Mouse (Mus musculus): Measurements from ENCODE around the gene Klhl11.

Klhl11 gene

DNA sequence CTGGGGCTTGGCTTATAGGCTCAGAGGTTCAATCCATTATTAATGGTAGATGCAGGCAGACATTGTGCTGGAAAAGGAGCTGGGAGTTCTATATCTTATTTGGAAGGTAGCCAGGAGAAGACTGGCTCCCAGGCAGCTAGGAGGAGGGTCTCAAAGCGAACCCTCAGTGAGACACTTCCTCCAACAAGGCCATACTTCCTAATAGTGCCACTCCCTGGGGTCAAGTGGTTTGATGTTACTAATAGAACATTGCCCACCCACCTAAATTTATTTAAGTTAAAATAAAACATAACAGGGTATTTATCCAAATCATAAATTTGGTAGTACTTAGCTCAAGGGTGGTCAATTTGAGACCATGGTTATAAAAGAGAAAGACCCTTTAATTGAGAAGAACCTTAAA, 6.7 kb downstream of the Klhl11 start:
- no peak for DNase-seq

DNA sequence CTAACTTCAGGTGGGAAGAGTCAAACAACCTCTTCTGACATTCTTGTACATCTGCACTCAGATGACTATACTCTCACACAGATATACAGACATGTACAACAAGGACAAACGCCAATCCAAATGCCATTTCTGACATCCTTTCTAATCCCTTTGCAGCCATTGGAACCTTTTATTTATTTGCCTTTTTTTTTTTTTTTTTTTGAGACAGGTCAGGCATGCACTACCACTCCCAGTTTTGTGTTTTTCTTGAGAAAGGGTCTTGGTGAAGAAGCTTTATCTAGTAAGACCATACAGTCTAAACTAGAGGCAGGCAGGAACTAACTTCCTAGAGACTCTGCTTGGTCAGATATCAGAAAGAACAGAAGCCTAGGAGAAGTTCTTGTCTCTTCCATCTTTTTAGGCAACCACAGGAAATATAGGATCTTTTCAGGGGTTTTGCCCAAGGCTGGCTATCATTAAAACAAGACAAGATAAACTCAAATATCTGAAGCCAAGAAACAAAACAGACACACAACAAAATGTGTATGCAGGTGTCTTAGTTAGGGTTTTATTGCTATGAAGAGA, 7.2 kb downstream of the Klhl11 start:
- DNase-seq: no peak

DNA sequence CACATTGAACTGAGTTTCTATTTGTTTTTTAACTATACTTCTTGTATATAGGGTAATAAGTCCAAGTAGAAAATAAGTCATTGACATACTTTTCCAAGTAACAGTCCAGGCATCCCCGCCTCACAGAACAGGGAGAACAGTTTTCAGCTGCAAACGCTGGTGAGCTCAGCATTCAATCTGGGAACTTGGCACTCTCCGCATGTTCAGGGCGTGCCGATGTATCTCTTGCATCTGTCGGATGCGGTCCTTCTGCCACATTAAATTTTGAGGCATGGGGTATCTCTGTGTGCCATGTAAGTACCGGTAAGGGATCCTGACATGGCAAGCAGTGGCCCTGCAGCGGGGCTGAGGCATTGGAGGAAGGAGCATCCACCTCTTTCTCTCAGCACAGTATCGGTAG, 9.8 kb downstream of the Klhl11 start:
- peak; percentile 22 for DNase-seq

DNA sequence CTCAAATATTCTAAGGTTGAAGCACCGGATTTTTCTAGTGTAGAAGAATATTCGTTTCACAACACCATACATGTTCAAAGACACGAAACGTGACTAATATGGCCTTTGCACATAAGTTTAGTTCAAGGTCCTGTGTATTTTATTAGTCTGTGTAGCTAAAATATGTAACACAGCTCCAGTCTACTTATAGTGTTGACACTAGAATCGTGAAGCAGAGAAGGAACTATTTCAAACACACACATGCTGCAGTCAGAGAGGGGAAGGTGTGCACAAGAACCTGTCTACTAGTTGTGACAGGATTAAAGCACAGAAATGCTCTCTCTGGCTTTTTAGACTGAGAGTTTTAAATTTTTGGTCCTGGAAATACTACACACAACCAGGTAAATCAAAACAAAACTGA, 14.8 kb downstream of the Klhl11 start:
- no peak for DNase-seq

DNA sequence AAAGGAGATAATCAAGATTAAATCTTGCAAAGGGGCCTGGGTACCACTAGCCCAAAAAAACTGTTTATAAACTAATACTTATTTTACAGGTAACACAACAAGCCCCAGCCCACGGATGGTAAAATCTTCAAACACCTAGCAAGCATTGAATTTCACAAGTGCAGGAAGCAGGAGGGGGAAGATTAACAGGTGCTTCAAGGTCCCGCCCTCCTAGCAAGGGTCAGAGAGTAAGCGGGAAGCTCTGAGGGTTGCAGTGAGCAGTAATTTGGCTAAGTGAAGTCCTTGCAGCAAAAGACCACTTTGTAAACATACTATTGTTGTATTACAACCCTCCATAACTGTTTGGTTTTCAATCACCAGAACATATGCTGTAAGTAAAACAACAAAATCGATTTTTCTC, 15.3 kb downstream of the Klhl11 start:
- DNase-seq: no peak

DNA sequence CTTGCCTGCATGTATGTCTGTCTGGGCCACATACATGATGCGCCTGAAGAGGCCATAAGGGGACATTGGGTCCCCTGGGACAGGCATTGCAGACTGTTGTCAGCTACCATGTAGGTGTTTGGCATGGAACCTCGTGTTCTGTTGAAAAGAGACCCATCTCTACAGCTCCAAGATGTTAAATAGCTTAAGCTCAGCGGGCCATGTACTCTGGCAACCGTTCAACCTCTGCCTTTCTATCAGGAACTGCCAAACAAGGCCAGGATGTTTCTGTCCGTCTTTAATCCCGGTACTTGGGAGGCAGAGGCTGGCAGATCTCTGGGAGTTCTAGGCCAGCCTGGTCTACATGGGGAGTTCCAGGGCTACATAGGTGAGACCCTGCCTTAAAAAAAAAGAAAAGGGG, 29.9 kb downstream of the Klhl11 start:
- no peak for DNase-seq

DNA sequence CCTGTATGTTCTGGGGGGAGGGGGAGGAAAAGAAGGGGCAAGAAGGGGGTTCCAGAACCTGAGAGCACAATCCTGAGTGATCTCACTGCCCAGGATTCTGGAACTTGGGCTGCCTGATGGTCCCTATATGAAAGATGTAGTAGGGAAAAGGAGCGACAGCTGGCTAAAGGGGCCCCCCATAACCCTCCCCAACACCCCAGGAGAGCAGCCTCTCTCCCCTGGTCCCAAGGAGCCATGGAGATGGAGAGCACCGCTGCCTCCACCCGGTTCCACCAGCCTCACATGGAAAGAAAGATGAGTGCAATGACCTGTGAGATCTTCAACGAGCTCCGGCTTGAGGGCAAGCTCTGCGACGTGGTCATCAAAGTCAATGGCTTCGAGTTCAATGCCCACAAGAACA, 30.7 kb downstream of the Klhl11 start, which contains the start of the genes Nt5c3b and Klhl10:
Gene Nt5c3b (minus strand): TSS at position 12 of the 400 bp plus-strand sequence.
Gene Klhl10 (plus strand): TSS at position 121 of the 400 bp plus-strand sequence.
- DNase-seq: no peak

DNA sequence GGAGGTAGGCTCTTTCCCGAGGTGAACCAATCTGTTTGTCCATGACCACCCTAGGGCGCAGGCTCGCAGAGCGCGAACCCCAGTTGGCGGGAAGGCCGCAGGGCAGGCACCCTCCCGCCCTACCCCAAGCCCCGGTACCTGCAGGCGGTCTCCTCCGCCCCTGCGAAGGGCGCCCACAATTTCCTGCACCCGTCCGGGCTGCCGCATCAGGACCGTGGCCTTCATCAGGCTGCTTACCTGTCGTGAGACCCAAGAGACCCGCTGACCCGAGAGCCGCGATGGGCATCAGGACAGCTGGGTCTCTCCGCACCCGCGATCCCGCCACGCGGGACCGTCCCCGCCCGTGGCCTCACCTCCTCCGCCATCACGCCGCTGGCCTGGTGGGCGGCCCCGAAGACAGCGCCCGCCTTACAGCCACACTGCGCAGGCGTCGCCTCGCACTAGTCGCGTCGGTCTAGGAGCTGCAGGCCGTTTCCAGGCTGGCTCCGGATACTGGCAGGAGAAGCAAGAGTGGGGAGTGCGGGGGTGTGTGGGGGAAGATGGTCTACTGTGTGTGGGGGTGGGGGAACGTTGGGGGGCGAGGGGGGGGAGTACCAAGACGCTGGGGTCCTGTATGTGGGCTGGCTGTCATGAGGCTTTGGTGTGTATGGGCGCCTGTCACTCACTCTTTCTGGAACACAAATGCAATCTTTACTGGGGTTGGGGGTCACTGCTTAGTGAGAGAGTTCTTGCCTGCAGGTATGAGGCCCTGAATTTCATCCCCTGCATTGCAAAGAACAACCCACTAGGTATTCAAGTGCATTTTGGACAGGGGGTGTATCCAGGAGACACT, 31.6 kb downstream of the Klhl11 start:
- DNase-seq: peak; percentile 86

DNA sequence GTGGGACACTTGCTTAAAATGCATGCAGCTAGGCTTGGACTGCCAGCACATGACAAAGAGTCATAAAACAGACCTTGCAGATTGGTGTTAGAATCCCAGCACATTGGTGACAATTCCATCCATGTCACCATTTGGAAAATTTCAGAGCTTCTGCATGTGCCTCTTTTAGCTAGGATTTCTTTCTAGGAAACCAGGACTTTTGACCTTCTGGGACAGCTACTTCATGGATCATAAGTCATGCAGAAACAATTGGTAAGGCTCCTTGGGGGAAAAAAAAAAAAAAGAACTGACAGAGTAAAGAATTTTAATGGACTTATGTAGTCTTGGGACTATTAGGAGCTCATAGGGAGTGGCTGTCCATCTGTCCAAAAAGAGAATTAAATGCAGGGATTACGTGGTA, 34.6 kb downstream of the Klhl11 start:
- DNase-seq: no peak

DNA sequence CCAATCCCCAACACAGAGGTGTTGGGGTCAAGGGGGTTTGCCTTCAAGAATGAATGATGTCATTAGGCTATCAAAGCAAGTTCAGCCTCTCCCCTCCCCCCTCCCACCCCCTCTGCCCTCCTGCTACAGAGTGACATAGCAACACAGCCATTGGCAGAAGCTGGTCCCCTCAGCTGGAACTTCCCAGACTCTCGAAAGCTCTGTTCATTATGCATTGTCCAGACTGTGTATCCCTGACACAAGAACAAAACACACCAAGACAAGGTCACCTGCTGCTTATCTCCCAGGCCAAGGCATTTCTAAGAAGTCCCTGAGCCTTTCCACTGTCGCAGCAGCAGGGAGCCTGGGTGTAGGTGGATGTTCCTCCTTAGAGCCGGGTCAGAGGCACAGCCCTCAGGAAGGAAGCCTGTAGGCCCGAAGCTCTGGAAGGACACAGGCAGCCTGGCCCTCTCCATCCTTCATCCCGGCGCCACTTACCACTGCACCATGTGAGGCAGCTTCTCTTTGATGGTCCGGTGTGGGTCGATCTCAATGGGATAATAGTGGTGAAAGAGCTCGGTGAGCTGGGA, 36.8 kb downstream of the Klhl11 start:
- DNase-seq: no peak

DNA sequence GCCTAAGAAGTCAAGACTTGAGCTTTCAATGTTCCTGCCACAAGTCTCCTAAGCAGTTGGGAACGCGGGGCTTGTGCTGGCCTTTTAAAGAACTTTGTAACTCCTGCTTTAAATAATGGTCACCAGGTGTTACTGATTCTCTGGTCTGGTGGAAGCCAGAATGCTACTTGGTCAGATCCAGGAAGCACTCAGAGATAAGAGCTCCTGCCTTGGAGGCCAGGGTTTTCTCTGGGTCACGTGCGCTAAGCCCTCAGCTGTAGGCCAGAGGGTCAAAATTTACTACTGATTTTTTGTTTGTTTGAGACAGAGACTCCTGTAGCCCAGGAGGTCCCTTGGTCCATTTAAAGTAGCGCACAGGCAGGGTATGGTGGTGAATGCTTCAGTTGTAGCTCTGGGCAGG, 40.5 kb downstream of the Klhl11 start:
- no peak for DNase-seq

DNA sequence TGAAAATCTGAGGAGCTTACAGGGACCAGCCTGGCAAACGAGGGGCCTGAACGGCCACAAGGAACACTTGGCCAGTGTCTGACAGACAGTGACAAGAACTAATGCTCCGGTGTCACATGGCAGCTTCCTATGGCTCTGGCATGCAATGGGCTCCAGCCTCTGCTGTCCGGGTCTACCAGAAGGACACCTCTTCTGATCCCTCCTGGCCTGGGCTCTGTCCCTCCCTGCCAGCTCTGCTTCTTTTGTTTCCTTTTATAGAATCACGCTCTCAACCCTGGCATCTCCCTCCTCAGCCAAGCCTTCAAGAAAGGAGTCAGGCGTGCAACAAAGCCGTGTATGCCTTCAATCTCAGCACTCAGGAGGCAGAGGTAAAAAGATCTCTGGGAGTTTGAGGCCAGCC, 42.5 kb downstream of the Klhl11 start:
- no peak for DNase-seq

DNA sequence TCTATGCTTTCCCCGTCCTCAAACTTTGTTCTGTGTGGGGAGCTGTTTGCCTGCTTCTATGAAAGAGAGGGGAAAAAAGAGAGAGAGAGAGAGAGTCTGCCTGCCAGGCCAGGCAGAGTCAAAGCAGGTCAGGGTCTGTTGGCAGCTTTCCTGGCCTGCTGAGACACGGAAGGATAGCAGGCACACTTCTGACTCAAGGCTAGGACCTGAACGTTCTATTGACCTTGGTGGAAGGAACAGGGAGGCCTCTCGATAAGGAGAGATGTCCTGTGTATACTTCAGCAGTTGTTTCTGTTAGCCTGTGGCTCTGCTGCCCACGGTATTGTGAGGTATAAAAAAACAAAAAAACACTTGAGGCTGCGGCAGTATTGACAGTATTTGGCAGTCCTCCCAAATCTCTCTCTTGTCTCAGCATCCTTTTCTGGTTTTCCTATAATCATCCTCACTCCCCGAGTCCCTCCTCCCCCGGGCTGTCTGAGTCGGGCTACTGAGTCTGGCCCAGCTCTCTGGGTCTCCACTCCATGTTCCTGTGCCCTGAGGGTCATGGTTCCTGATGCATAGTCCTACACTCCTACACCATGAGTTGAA, 43.8 kb downstream of the Klhl11 start:
- no peak for DNase-seq

DNA sequence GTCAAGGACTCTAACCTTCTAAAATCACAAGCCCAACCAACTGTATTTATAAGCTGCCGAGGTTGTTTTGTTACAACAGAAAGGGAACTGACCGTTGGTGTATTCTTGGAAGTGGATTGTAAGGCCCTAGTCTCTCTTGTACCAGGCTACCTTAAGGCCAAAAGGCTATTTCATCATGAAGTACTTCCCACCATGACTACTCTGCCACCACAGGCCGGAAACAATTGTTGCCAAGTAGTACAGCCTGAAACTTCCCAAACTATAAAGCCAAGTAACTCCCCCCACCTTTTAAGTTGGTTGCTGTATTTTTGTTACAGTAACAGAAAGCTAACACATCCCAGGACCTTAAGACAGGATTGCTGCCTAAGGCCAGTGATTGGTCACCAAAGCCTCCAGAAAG, 45.7 kb downstream of the Klhl11 start:
- no peak for DNase-seq

DNA sequence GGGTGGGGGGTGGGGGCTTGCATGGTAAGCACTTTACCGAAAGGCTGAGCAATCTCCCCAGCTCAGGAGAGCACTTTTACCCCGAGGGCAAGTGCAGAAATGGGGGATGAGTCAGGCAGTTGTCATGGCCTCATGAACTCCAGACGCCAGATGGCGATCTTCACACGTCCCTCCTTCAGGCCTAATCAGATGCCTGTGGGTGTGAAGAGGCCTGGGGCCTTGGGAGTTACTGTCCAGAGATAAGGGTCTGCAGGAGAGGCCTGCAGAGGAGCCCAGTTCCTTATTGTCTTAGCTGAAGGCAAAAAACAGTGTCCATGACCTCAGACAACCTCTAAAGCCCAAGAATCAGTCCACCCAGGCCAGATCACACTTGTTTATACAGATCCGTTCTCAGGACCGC, 46.7 kb downstream of the Klhl11 start:
- DNase-seq: peak; percentile 51

DNA sequence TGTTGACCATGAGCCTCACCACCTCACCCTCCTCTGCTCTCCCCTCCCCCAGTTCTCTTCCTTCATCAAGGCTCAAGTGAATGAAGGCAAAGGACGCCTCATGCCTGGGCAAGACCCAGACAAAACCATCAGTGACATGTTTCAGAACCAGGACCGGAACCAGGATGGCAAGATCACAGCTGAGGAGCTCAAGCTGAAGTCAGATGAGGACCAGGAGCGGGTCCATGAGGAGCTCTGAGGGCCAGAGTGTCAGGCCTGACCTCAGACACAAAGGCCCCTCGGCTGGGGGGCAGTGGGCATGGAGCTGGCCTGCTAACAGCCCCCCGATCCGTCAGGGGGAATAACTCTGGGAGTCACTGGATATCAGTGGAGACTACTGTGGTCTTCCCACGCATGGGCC, 48.7 kb downstream of the Klhl11 start:
- DNase-seq: no peak

DNA sequence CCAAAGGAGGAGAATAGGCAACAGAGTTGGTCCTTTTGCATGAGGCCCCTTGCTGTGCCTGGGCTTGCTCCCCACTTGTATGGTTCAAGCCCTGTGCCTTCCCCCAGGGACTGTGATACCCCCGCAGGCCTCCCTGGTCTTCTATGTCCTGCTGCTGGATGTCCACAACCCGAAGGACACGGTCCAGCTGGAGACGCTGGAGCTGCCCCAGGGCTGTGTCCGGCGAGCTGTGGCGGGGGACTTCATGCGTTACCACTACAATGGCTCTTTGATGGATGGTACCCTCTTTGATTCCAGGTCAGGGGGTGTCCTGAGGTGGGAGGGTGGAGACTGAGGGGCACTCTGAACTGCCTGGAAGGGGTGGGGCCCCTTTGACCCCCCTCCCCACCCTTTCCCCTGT, 51.0 kb downstream of the Klhl11 start:
- no peak for DNase-seq

DNA sequence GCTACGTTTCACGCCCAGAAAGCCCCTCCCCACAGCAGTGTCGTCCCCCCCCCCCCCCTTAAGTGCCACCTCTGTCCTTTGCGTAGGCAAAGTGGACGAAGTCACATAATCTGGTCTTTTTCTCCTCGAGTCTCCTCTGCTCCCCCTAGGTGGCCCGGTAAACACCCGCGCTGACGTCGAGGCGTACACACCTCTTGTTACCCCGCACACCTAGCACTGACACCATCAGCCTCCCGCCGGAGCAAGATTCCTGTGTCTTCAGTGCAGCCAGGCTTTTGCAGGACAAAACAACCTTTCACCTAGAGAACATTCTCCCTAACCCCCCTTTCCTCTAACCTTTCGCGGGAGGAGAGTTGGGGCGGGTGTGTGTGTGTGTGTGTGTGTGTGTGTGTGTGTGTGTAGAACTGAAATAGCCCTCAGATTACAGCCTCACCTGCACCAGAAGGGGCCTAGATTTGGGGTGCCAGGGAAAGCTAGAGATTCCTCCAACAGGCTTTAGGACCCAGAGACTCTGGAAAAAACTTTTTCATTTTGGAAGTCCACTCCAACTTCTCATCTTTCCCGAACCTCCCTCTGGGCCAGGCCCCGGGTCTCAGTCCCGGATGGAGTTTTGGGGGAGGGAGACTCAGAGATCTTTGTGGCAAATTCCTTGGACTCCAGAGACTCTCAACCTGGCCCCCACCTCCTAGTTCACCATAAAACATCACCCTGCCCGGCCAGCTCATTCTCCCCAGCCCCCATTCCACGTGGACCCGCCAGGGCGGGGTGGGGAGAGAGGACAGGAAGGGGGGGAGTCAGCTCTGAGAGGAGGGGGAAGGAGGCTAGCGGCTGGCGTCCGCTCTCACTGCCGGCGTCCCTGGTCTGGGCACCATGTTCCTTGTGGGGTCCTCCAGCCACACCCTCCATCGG, 57.4 kb downstream of the Klhl11 start, which contains the start of gene Fkbp10:
Gene Fkbp10 (plus strand): TSS at position 784 of the 909 bp plus-strand sequence.
- DNase-seq: no peak

DNA sequence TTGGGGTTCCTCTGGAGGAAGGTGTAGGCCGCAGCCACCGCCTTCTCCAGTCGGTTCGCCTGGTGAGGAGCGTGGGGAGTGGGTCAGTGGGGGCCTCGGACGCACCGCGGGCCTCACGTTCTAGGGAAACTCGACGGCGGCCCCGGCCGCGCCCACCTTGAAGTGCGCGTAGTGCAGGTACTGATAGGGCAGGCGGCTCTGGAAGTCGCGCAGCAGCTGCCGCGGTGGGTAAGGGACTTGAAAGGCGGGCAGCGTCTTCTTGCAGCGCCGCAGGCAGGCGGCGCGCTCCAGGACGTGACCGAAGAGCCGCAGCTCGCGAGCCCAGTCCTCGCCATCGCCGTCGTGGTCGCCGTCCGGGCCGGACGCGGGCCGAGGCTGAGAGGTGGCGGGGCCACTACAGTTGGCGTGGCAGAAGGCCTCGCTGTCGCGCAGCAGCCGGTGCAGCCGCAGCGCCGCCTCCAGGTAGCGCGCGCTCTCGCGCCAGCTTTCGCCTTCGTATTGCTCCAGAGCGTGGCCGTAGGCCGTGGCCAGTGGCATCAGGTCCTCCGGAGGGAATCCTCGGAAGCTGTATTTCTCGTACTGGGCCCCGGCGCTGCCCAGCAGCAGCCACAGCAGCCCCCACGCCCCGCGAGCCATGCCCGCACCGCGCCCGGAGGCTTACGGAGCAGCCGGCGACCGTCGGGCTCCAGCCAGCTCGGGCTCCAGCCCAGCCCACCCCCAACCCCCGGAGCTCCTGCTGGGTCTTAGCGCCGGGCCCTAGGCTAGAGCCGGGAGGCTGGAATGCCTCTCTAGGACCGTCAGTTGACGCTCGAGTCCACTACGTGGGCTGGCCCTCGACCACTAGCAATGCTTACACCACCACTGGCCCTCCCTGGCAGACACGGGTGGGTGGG, 58.3 kb downstream of the Klhl11 start, which contains the start of gene P3h4:
Gene P3h4 (minus strand): TSS at position 816 of the 893 bp plus-strand sequence.
- peak; percentile 76 for DNase-seq

DNA sequence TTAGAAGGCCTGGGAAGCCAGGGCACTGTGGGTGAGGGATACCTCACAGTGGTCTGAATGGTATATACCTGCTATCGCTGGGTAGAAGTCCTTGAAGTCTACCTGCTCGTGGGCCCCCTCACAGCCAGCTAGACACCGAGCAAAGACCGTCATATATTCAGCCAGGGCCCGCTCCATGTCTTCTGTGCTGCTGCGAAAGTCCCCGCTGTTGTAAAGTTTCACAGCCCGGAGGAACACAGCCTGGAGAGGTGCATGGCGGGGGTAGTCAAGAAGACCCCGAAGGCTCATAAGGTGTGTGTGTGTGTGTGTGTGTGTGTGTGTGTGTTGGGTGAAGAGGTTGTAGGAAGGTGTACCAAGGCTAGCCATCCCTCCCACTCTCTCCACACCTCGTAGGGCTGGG, 59.0 kb downstream of the Klhl11 start:
- no peak for DNase-seq

Data from right cerebral cortex, postnatal 25 days (tissue).